Mouse (Mus musculus) megakaryocyte-erythroid progenitor cell, adult 5 weeks (primary cell): Measurements from ENCODE around the gene Tfcp2. TPM values are rescaled to one million over a fixed set of nuclear protein-coding genes. Genes with fewer than 3 reads are reported as not detected.

Experiments
- polyA plus RNA-seq: library from polyadenylated mRNA; stranded (reverse); fragments of >175 nt; gene quantifications from 2 replicates; pipeline ENCODE4 v1.2.3, GENCODE M21; 2012

The Tfcp2 gene
- polyA plus RNA-seq, result 2.9 and 5.3 TPM in 2 replicates

DNA sequence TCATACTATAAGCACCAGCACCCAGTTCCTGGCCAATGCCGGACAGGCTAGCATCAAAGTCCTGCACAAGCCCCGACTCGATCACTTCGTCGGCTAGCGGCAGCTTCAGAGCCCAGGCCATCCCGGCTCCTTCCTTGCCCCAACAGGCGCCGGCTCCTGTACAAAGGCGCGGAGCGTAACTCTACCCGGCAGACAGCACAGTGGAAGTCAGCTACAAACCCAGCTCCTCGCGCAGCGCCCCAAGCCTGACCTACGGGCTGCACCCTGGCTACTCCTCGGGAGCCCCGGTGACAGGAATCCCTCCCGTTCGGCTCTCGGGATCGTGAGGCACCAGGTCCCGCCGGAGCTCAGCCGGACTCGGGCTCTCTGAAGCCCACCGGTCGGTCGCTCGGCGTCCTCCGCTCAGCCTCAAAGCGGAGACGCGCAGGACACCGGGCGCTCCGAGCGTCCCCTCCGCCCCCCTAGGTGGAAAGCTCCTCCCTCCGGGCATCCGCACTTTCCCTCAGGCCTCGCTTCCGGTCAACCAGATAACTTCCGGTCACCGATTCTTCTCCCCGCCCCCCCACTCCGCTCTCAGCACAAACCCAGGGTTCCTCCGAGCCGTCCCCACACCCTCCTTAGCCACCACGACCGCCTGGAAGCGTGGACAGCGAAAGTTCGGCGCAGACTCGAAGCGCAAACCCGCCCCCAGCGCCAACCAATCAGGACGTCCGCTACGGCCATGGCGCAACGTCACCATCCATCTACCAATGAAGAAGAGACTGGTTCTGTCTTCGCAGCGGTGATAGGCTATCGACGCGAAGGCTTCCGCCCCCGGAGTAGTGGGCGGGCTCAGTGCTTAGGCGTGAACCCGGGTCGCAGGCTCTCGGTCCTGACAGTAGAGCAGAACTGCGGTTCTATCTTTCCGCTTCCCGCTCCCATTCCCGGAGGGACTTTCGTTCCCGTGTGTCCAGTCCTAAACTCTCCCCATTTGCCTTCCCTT, at the start of gene Tfcp2:
TSS of gene Tfcp2 (minus strand) at position 683 of the 982 bp plus-strand sequence.

DNA sequence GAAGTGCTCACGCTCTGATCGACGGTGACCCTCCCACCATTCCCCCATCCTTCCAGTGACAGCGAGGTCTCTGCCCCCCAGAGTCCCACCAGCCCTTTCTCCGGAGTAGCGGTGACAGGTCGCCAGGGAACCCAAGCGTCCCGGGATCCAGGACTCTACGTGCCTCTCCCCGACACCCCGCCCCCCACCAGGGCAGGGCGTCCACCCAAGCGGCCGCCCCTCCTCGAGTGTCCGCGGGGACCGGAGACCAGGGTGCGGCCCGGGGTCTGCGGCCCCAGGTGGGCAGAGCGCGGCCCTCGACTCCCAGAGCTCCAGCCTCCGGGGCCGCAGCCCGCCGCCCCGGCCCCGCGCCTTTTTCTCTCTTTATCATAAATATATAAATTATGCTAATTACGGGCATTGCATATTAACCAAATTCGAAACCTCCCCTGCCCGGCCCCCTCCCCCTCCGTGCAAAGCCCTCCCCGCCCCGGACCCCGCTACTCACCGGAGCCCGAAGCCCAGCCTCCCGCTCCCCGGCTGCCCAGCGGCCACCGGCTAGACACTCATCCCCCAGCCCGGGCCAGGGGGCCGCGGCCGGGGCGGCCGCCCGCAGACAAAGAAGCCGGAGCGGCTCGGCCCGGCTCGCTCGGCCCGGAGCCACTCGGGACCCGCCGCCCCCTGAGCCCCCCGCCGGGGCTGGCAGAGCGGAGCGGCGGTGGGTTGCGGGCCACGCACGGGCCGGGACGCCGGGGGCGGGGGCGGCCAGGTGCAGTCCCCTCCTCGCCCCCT, 47.7 kb upstream of the Tfcp2 start, which contains the start of gene Pou6f1:
TSS of gene Pou6f1 (minus strand) at position 709 of the 771 bp plus-strand sequence.

DNA sequence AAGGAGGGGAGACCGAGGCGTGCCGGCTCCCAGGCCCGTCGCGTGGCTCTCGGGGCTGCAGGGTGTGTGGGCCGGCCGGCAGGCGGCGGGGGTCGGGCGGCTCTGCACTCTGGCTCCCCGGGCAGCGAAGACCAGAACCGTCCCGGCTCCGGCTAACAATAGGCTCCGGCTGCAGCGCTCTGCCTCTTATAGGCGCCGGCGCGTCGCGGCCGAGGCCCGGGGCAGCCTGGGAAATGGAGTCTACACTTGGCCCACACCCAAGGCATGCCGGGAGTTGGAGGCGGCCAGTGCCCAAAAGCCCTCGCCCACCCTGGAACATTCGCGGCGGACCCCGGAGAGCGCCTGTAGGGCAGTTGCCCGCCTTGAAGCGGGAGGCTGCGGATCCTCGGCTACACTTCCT, 56.7 kb downstream of the Tfcp2 start, which contains the start of gene Csrnp2:
TSS of gene Csrnp2 (minus strand) at position 387 of the 400 bp plus-strand sequence.

GRCm38 (mm10) chr15:100468295-100469188, 83.3 kb downstream of the Tfcp2 start, which contains the start of gene Letmd1:
Gene Letmd1 (plus strand): TSS chr15:100469023.

Other genes with a start within 250 kb of the Tfcp2 start
- 66.1 and 85.3 TPM in 2 replicates for gene Mettl7a1, start 247.9 kb downstream of the Tfcp2 start, polyA plus RNA-seq
- not detected in 2 replicates for gene Mettl7a3, start 217.1 kb downstream of the Tfcp2 start, polyA plus RNA-seq
- not detected in 2 replicates for gene Methig1, start 198.9 kb downstream of the Tfcp2 start, polyA plus RNA-seq
- not detected in 2 replicates for gene Mettl7a2, start 198.8 kb downstream of the Tfcp2 start, polyA plus RNA-seq
- gene Higd1c, start 187.5 kb downstream of the Tfcp2 start, polyA plus RNA-seq, result not detected in 2 replicates
- gene Gm5475, start 129.9 kb downstream of the Tfcp2 start, polyA plus RNA-seq, result 0.02 TPM in 1 of 2 replicates, not detected in the other
- gene Slc11a2, start 126.9 kb downstream of the Tfcp2 start, polyA plus RNA-seq, result 2.4 and 3.1 TPM in 2 replicates
- gene Letmd1, start 83.0 kb downstream of the Tfcp2 start, polyA plus RNA-seq, result 58.4 and 60.8 TPM in 2 replicates
- gene Csrnp2, start 56.5 kb downstream of the Tfcp2 start, polyA plus RNA-seq, result 1.3 TPM in 2 replicates
- 3.2 and 5.3 TPM in 2 replicates for gene Pou6f1, start 48.0 kb upstream of the Tfcp2 start, polyA plus RNA-seq
- gene Dazap2, start 63.3 kb upstream of the Tfcp2 start, polyA plus RNA-seq, result 82.8 and 92.2 TPM in 2 replicates
- gene Smagp, start 84.9 kb upstream of the Tfcp2 start, polyA plus RNA-seq, result 7.6 and 9.8 TPM in 2 replicates
- 205 and 262 TPM in 2 replicates for gene Bin2, start 117.5 kb upstream of the Tfcp2 start, polyA plus RNA-seq
- 3.0 and 5.5 TPM in 2 replicates for gene Cela1, start 135.9 kb upstream of the Tfcp2 start, polyA plus RNA-seq
- 24.0 and 36.7 TPM in 2 replicates for gene Galnt6, start 177.4 kb upstream of the Tfcp2 start, polyA plus RNA-seq
- gene Slc4a8, start 209.7 kb upstream of the Tfcp2 start, polyA plus RNA-seq, result 8.6 and 18.6 TPM in 2 replicates